Mouse (Mus musculus): ENCODE data around the gene Mybpc3.
A peak's percentile ranks its signal among the peaks of the same experiment; 100 is the strongest.

The Mybpc3 gene

GRCm38 (mm10) chr2:91176234-91176633 lies 58.3 kb downstream of the Mybpc3 start:
- DNase-seq: no peak

- no peak for DNase-seq
Observed at GRCm38 (mm10) chr2:91179825-91180224, 61.9 kb downstream of the Mybpc3 start.

GRCm38 (mm10) chr2:91180706-91181105 lies 62.8 kb downstream of the Mybpc3 start:
- no peak for DNase-seq

- DNase-seq: no peak
Observed at GRCm38 (mm10) chr2:91182016-91182404, 64.1 kb downstream of the Mybpc3 start.

- no peak for DNase-seq
Observed at GRCm38 (mm10) chr2:91182405-91183147, 64.6 kb downstream of the Mybpc3 start.

- DNase-seq: peak; percentile 97
Observed at GRCm38 (mm10) chr2:91183148-91183513, 65.2 kb downstream of the Mybpc3 start.

GRCm38 (mm10) chr2:91183711-91184405 lies 65.9 kb downstream of the Mybpc3 start, which contains the start of gene Madd:
Gene Madd (minus strand): TSS chr2:91183837.
- DNase-seq: peak; percentile 40

Data from kidney, adult 11 months (tissue).